Mouse (Mus musculus): Measurements from ENCODE around the gene Nol9.

Nol9 gene

DNA sequence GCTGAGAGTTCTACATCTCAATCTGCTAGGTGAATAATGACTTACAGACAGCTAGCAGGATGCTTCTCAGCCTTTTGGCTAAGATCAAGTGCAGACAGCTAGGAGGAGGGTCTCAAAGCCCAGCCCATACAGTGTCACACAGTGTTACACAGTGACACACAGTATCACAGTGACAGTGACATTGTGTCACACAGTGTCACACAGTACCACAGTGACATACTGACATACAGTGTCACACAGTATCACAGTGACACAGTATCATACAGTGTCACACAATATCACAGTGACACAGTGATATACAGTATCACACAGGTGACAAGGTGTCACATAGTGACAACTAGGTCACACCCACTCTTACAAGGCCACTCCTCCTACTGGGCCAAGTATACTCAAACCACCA lies 28.2 kb downstream of the Nol9 start:
- DNase-seq = no peak

DNA sequence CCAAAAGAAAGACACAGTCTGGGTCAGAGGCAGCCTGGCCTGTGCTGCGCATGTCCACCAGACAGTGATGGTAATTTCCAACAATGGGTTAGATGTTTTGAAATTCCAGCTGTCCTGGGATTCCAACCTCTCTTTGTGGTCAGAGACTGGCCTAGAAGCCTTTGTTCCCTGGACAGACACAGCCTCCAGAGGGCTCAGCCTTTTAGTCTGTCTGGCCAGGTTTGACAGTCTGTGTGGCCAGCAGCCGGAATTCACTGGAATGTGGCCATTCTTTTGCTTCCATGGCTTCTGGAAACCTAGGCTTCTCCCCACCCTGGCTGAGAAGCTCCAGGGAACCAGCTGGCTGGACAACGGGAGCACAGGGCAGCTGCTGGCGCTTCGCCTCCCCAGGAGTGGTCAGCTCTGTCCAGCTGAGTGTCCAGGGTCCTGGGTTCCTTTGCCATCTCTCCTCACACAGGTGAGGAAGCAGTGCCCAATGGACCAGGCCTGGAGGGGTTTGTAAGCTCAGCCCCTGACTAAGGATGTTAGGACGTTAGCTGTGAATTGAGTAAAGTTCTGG lies 29.1 kb downstream of the Nol9 start:
- no peak for DNase-seq

DNA sequence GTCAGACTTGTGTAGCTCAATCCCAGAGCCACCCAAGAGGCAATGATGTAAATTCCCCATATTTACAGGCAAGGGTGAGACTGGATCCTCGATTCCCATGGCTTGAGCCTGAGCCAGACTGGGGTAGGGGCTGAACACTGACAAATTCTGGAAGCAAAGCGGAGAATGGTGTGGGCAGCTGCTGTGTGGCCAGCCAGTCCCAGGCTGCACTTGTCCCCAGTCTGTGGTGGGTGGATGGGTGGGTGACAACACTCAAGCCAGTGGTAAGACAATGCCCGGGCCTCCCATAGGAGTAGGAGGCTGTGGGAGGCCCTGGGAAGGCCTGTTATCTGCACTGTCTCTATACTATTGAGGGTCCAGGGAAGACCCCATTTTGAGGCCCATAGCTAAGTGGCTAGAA lies 30.1 kb downstream of the Nol9 start:
- no peak for DNase-seq

DNA sequence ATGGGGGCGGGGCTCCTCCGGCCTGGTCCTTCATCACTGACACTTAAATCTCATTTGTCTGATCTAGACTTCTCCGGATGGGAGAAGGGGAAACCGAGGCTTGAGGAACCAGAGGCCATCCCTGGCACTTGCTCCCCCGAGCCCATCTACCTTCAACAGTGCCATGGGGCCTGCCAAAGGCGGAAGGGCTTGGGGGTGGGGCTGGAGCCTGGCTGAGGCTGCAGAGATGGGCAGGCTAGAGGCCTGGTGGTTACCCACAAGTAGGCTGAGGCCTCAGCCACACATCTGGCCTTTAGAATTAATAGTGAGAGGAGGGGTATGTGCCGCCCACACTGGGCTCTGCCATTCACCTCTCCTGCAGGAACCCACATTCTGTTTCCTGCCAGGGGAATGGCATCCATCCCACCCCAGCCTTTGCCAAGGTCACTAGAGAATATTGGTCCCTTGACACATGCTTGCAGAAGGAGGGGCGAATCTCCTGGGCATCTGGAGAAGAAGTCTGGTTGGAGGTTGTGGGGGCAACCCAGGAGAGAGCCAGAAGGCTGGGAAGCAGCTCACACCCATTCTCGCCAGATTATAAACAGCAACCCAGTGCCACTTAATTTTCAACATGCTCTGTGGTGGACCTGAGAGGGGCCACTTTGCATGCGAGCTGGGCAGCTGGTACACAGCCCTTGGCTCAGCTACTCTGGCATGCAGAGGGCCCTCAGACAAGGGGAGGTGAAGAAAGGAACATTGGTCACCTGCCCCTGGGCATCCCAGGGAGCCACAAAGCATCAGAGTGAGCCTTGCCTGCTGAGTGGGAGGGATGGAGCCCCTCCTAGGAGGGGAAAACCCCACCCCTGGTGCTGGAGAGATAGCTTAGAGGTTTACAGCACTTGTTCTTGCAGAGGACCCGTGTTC lies 31.6 kb downstream of the Nol9 start:
- DNase-seq = no peak

DNA sequence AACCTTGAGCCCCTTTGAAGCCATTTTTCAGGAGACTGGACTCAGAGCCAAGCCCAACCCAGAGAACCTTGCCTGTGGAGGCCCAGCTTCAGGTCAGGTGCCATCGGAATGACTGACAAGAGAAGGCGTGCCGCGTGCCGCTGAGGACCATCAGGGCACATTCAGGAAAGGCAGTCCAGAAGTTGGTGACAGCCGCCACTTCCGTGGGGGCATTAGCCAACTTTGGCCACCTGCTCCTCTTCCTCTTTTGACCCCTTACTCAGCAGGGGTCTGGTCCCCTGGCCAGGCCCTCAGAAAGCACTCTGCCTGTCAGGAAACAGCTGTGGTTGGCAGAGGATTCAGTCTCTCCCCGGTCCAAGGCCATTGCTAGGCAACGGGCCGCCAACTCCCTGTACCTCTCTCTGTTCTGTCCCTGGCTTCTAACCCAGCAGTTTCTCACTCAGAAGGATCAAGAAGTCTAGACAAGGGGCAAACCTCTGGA lies 33.0 kb downstream of the Nol9 start, which contains the start of gene Plekhg5:
Gene Plekhg5 (plus strand): TSS at position 378 of the 481 bp plus-strand sequence.
- no peak for DNase-seq

DNA sequence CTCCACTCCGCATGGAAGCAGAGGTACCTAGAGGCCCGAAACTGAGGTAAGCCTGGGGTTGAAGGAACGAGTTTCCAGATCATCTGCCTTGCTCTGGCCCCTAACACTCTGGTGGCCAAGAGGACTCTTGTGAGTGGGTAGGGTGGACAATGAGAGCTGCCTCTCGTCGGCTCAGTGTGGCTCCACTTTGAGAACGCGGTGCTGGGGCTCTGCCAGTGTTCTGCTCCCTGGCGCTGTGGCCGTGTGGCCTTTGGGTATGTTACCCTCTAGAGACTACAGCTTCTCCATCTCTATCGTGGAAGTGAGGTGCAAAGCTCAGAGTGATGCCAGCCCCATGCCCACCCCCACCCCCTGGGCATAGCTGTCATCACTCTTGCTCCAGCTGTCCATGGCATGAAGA lies 33.5 kb downstream of the Nol9 start:
- no peak for DNase-seq

DNA sequence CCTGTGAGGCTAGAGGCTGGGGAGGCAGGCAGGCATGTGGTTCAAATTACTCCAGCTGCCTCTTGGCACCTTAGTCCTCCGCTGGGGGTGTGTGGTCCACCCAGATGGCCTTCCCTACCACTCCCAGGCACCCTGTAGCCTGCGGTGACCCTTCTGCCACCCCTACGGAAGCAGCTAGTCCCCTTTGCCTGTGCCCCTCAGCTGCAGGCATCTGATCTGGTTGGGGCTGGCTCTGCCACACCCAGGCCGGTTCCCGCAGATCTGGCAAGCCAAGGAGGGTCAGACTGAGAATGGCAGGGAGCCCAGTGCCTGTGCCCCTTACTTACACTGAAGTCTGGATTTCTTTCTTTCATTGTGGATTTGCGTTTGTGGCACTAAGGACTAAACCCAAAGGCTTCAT lies 34.6 kb downstream of the Nol9 start:
- no peak for DNase-seq

DNA sequence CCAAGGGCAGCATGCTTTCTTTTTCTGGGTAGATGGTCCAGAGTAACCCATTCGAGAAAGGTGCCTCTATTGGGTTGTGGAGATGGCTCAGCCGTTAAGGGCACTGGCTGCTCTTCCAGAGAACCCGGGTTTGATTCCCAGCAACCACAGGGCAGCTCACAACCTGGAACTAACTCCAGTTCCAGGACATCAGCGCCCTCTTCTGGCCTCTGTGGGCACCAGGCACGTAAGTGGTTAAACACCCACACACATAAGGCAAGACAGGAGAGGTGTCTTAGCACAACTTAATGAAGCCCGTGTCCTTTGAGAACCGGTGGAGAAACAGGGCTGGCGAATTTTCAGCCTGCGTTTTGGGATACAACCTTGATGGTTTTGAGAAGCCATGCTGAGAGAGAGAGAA lies 35.4 kb downstream of the Nol9 start:
- no peak for DNase-seq

DNA sequence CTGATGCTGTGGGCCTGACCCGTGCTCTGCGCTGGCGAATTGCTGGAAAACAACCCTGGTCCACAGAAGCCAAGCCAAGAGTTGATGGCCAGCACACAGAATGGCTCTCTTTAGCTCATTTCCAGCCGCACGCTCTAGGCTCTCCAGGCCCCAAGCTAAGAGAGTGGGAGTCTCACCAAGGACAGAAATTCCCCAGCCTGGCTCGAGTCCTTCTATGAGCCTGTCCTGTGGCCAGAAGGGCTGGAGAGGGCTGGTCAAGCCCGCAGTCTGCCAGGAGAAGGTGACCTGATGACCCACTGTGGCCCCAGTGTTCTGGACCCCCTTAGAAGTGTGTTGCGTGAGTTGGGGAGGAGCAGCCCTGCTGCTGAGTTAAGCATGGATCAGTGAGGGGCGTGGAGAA lies 38.1 kb downstream of the Nol9 start:
- no peak for DNase-seq

DNA sequence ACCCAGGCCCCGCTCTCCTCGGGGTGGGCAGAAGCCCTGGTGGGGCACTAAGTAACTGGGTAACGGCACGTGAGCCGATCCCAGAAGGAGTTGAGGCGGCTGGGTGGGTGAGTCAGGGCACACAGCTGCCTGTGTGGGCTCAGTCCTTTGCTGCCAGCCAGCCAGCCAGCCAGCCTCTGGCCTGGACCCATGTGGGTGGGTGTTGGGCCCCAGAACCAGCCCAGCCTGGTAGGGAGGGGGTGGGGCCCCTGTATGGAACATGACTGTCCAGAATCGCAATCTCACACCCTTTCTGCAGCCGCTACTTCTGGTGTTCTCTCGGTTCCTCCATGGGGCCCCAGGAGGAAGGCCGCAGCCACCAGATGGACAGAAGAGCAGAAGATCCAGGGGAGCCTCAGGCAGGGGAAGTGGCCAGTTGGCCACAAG lies 39.0 kb downstream of the Nol9 start:
- DNase-seq = no peak

DNA sequence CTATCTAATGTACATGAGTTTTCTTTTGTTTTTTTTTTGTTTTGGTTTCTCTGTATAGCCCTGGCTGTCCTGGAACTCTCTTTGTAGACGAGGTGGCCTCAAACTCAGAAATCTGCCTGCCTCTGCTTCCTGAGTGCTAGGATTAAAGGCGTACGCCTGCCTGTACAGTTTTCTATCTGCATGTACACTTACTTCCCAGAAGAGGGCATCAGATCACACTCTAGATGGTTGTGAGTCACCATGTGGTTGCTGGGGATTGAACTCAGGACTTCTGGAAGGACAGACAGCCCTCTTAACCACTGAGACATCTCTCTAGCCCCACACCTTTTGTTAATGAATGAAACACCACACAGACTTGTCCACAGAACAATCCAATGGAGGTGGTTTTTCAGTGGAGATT lies 40.1 kb downstream of the Nol9 start:
- no peak for DNase-seq

DNA sequence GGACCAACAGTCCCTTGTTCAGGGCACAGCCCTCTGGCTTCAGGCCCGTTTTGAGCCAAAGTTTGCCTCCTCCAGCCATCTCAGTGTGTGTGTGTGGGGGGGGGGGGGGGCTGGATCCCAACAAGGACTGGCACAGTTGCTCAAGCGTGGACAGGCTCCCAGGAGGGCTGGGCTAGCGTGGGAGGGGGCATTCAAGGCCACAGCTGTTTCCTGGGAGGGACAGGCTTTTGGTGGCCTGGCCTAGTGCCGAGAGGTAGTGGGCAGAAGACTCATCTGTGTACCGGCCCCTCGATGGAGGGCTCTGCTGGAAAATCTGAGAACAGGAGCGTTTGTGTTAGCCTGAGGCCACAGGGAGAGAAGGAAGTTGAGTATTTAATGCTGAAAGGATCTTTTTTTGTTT lies 40.8 kb downstream of the Nol9 start:
- DNase-seq = no peak

DNA sequence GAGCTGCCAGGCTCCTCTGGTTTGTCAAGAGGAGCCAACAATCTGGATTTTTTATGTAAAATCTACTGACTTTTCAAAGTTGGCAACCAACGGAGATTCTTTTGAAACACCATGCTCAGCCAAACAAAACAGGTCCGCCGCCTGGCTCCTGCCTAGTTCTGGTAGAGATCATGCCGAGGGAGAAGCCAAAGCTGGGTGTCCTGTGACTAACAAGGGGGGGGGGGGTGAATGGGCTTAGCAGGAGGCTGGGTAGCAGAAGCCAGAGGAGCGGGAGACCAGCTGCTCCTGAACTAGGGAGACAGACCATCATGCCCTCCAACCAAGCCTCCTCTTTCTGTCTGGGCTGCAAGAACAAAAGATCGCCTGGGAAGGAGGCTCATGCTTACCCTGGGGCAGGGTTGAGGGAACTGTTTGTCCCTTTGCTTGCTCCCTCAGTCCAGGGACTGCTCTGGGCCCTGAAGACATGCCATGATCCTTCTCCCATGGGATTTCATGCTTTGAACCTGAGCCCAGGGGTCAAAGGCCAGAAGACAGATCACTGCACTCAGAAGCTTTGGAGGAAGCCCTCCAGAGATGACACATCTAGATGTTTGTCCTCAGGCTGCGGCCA lies 44.6 kb downstream of the Nol9 start:
- DNase-seq = no peak

DNA sequence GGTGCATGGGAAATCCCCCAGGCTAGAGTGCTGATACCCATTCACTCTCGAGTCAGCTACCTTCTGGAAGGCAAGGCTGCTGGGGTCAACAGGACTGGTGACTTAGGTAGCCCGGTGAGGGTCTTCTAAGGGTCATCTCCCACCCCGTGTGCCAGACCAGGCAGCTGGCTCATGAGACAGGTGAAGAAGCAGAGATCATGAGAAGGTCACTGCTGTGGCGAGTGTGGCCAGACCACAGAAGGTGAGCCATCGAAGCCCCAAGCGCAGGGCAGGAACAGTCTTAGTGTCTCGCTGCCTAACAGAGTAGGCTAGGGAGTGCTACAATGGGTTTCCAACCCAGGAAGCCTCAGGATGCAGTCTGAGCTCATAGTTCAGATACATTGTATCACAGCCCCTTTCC lies 45.5 kb downstream of the Nol9 start:
- DNase-seq = no peak

DNA sequence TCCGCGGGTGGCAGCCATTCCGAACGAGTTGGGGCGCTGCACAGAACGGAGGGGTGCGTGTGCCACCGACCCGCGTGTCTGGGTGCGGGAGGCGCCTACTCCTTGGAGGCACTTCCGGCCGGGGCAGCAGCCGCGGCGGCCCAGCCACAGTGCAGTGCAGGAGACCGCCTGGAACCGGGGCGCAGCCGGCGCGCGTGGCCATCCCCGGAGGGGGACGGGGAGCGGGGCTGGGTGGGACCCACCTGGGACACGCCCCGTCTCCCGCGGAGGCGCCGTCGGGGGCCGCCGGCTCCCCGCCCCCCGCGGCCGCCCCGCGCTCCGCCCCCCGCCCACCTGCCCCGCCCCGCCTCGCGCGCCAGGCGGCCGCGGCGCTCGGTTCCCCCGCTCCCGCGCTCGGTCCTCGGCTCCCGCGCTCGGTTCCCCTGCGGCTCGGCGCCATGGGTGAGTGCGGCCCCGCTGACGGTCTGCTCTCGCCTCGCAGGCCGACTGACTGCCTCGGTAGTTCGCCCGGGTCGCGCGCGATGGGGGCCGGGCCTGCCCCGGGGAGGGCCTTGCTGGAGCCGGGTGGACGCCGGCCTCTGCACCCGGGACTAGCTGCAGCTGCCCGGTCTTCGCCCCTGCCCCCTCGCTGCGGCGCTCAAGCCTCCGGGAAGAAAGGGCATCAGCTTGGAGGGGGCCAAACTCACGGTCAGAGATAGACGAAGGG lies 47.5 kb downstream of the Nol9 start:
- no peak for DNase-seq

DNA sequence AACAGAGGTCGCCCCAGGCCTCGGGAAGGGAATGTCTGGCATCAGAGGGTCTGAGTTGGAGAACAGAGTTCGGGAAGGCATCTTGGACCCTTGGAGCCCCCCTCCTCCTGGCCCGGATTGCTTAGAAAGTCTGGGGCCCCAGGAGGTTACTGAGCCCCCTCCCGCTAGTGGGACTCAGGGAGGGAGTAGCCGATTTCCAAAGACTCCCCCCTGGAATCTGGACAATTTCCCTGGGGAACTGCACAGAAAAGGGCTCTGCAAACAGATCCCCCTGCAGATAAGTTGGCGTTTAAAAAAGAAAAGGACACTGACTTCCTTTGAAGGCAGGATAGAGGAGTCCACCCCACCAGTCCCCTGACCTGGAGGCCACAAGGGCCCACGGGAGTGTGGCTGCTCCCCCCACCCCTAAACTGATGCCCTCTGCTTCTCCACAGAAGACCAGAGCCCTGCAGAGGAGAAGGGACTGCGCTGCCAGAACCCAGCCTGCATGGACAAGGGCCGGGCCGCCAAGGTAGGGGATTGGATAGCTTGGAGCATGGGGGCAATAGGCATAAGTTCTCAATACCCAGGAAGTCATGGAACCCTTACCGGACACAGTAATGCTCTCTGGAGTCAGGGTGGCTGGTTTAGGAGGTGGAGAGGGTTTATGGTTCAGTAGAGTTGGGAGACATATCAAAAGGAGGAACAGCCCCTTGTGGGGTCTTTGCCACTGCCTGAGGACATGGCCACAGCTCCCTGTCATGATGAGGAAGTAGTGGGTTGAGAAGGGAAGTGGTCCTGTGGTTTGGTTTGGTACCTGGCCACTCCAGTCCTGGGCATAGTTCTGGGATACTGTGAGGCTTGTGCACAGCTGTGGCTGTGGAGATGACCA lies 48.3 kb downstream of the Nol9 start:
- no peak for DNase-seq

DNA sequence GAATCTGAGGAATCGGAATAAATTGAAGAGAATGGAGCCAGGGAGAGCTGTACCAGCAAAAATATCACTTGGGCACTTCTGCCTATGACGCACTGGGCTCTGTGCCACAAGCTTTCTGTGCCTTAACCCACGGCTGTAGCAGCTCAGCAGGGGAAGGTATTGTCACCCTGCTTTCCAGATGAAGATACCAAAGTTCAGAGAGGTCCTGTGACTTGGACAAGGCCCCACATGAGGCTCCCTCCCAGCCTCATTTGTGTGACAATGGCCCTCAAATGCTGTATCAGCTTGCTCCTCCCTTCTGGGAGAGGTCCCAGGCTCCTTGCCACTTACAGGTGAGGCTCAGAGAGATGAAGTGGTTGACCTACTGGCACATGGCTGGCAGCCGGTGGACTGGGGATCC lies 49.0 kb downstream of the Nol9 start:
- no peak for DNase-seq

DNA sequence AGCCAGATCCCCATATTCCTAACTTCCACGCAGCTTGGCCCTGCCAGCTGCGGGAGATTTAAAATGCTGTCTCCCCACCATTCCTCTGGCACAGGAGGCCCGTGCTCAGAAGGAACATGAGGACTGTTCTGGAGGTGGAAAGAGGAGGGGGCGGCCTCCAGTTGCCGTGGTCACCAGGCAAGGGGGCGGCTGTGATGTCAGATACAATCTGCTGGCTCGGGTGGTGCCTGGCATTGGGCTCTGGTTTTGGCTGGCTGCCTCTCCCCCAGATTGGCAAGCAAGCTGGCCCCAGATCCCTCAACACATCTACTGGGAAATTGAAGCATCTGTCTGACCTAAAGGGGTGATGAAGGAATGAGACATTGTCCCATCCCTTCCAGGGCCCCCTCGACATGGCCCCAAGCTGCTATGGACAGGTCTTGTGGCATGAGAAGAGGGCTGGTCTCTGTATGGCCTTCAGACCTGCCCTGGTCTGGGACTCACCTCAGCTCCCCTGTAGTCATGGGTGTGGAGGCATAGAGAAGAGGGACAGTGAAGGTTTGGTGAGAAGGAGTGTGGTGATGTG lies 49.5 kb downstream of the Nol9 start:
- no peak for DNase-seq

DNA sequence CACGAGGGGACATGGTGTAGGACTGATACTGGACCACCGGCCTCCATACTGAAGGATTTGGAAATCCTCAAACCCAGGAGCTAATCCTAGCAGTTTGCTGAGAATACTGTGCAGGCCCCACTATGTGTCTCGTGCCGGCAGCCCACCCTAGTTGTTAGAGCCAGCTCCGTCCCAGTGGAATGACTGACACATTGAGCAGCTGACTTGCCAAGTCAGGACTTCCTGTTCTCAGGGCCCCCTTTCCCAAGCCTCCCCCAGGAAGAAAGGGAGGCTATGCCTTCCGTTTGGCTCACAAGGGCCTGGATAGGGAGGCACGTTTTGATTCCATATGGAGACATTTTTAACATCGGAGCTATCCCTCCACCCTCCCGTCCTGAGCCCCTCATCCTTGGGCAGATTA lies 51.1 kb downstream of the Nol9 start:
- no peak for DNase-seq

DNA sequence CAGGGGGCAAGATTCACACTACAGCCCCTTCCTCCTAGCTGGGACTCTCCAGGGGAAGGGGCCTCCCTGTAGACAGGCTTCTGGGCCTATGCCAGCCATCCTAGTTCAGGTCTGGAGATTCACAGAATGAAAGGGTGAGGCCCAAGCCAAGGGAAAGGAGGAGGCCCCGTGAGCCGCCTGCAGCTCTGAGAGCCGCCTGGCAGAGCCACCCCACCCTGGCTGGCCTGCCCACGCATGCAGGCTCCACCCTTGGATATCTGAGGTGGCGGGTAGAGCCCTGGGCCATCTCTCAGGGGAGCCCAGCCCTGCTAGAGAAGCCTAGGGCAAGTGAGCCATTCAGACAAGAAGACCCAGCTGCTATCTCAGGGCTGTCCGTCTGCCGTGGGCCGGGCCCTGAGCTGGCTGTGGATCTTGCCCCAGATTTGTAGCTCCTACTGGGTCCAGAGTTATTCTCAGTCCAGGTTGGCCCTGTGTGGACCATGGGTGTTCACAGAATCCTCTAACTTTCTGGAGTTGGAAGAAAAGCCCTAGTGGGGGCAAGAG lies 53.7 kb downstream of the Nol9 start:
- DNase-seq = no peak

DNA sequence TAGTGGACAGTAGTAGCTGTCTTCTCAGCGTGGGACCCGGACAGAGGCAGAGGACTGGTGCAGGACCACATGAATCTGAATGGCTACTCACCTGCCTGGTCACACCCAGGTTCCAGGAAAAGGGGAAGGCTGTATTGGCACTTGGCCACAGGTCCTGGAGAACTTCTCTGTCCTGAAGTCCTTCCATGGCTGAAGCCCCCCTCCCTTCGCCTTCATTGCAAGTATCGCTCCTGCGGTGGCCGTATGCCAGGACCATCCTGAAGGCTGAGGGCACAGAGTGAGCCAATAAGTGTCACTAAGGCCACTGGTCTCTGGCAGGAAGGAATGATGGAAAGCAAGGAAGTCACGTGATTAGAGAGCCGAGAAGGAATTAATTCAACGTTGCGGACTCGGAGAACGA lies 55.1 kb downstream of the Nol9 start:
- no peak for DNase-seq

All from cerebellum, adult 9-10 months (tissue).